Mouse (Mus musculus) stomach, postnatal 0 days (tissue): Measurements from ENCODE around the gene Enthd1.

Experiments used
- CTCF ChIP-seq: IDR thresholded peaks from 2 replicates; pipeline ENCODE4 v1.5.1; 2016; ENCODE audit warnings: antibody characterized with exemption, low read depth, mild to moderate bottlenecking, moderate library complexity
- EP300 ChIP-seq: optimal IDR thresholded peaks from 2 replicates; pipeline ENCODE3; 2016; ENCODE audit warnings: antibody characterized with exemption

GRCm38 (mm10) chr15:80505086-80505485 lies 59.9 kb downstream of the Enthd1 start:
- no peak for TF ChIP-seq CTCF
- no peak for TF ChIP-seq EP300
